Mouse (Mus musculus) heart, postnatal 0 days (tissue): ENCODE results near the gene Taf1b. TPM values are rescaled to one million over a fixed set of nuclear protein-coding genes. Genes with fewer than 3 reads are reported as not detected.
"Not testable (repeated sequence)": the region's sequence is repeated elsewhere in the genome, so short reads cannot be mapped to it uniquely, and the experiment has no call there.

ENCODE experiments used
- ATAC-seq: fragments of 200-750 bp; cut with Nextera tagmentation; 2 replicates; pipeline ENCODE4 v1.8.0; 2017; ENCODE audit warnings: low read depth, moderate number of reproducible peaks, moderate library complexity; ENCODE audit not compliant: insufficient read depth
- DNase-seq: peaks from one replicate; pipeline ENCODE4 v3.0.0-alpha.2; 2016; ENCODE audit warnings: low spot score
- H3K27ac ChIP-seq: fragments of 300-500 bp; sonication (generic); 2 replicates; pipeline ENCODE4 v1.5.1; 2014; ENCODE audit warnings: low read depth, mild to moderate bottlenecking
- H3K27me3 ChIP-seq: fragments of 300-500 bp; sonication (generic); 2 replicates; pipeline ENCODE4 v1.6.1; 2014; ENCODE audit warnings: low read length, mixed read lengths; ENCODE audit not compliant: control insufficient read depth, insufficient read depth
- H3K36me3 ChIP-seq: fragments of 300-500 bp; sonication (generic); replicated peaks from 2 replicates; pipeline ENCODE4 v1.6.1; 2014; ENCODE audit warnings: low read length, mixed read lengths; ENCODE audit not compliant: control insufficient read depth, insufficient read depth
- H3K4me1 ChIP-seq: fragments of 300-500 bp; sonication (generic); 2 replicates; pipeline ENCODE4 v1.6.1; 2014; ENCODE audit warnings: antibody characterized with exemption; ENCODE audit not compliant: control insufficient read depth, insufficient read depth
- H3K4me2 ChIP-seq: fragments of 300-500 bp; sonication (generic); 2 replicates; pipeline ENCODE4 v1.6.1; 2014; ENCODE audit warnings: low read depth, mild to moderate bottlenecking, low read length, moderate library complexity
- H3K4me3 ChIP-seq: fragments of 300-500 bp; sonication (generic); 2 replicates; pipeline ENCODE4 v1.5.1; 2014; ENCODE audit warnings: low read depth, low read length
- H3K9ac ChIP-seq: fragments of 300-500 bp; sonication (generic); replicated peaks from 2 replicates; pipeline ENCODE4 v1.6.1; 2014; ENCODE audit warnings: low read depth, low read length, mixed read lengths
- H3K9me3 ChIP-seq: fragments of 300-500 bp; sonication (generic); replicated peaks from 2 replicates; pipeline ENCODE4 v1.6.1; 2016; ENCODE audit warnings: low read length; ENCODE audit not compliant: control insufficient read depth
- CTCF ChIP-seq: IDR thresholded peaks from 2 replicates; pipeline ENCODE4 v1.5.1; 2016; ENCODE audit warnings: antibody characterized with exemption, control low read depth, low read depth
- EP300 ChIP-seq: IDR thresholded peaks from 2 replicates; pipeline ENCODE4 v1.6.1; 2016; ENCODE audit warnings: antibody characterized with exemption, low read depth
- WGBS: fragments of 180-500 bp; shearing (Covaris S2); extraction: QIAGEN DNeasy Blood & Tissue Kit; methylation state at CpG from one replicate; pipeline ENCODE4 v1.1.7; 2014; 5-methylcytosine and 5-hydroxymethylcytosine counted together
- polyA plus RNA-seq: library from polyadenylated mRNA; unstranded; fragments of >200 nt; fragmentation: Nextera tagmentation; extraction: Ambion mirVana; gene quantifications from 2 replicates; pipeline ENCODE4 v1.2.1, GENCODE M21; 2015
- total RNA-seq: library from RNA; depleted of rRNA; stranded (reverse); fragments of >200 nt; gene quantifications from 2 replicates; pipeline ENCODE4 v1.2.3, GENCODE M21; 2014; ENCODE audit warnings: low replicate concordance

Gene Taf1b
- total and polyA plus RNA-seq, 2 experiments from 2014 or later: 5.6 to 15.8 TPM

- TF ChIP-seq EP300: no peak
- TF ChIP-seq CTCF: no peak
- no peak for DNase-seq
- no peak overlapping the region for H3K4me2 ChIP-seq
Measured at GRCm38 (mm10) chr12:24473221-24473620, 24.9 kb upstream of the Taf1b start.

GRCm38 (mm10) chr12:24484930-24485329, 13.2 kb upstream of the Taf1b start:
- no peak for DNase-seq
- H3K27me3 ChIP-seq: no peaks in the 10 kb centered on the region
- TF ChIP-seq EP300: no peak
- no peak for TF ChIP-seq CTCF
- no peaks in the 10 kb centered on the region for H3K36me3 ChIP-seq
- no peak overlapping the region for H3K27ac ChIP-seq
- no peak overlapping the region for H3K4me2 ChIP-seq
- no peak for ATAC-seq
- H3K9ac ChIP-seq: no peak overlapping the region
- no peak overlapping the region for H3K4me3 ChIP-seq
- 90% methylated on average over 4 of the region's 4 CpGs for WGBS
- no peaks in the 10 kb centered on the region for H3K9me3 ChIP-seq
- 0 out of 2 replicates have a peak, but pooled peaks cover 4% of the 10 kb centered on the region for H3K4me1 ChIP-seq

More at GRCm38 (mm10) chr12:24473221-24473620, 24.9 kb upstream of the Taf1b start:
- Histone ChIP-seq H3K27ac (no peak overlapping the region), H3K9me3 (no peaks in the 10 kb centered on the region), H3K4me1 (no peaks in the 10 kb centered on the region), H3K4me3 (no peak overlapping the region), H3K9ac (no peak overlapping the region), H3K27me3 (no peaks in the 10 kb centered on the region), H3K36me3 (no peaks in the 10 kb centered on the region)
- WGBS: 64% methylated on average over 3 of the region's 3 CpGs
- no peak for ATAC-seq

GRCm38 (mm10) chr12:24486882-24487281, 11.3 kb upstream of the Taf1b start:
- no peak for TF ChIP-seq EP300
- TF ChIP-seq CTCF: no peak
- no peak overlapping the region for H3K27ac ChIP-seq
- WGBS: 59% methylated on average over 1 of the region's 1 CpGs

GRCm38 (mm10) chr12:24492507-24492906, 5.7 kb upstream of the Taf1b start:
- not testable (repeated sequence) for ATAC-seq, DNase-seq
- 87% methylated on average over 3 of the region's 3 CpGs for WGBS

More at GRCm38 (mm10) chr12:24486882-24487281, 11.3 kb upstream of the Taf1b start:
- no peak overlapping the region for H3K9ac ChIP-seq
- no peak for DNase-seq
- H3K9me3 ChIP-seq: no peaks in the 10 kb centered on the region
- H3K4me3 ChIP-seq: no peak overlapping the region
- H3K4me2 ChIP-seq: no peak overlapping the region
- ATAC-seq: no peak
- H3K27me3 ChIP-seq: no peaks in the 10 kb centered on the region
- H3K4me1 ChIP-seq: 0 out of 2 replicates have a peak, but pooled peaks cover 4% of the 10 kb centered on the region
- H3K36me3 ChIP-seq: no peaks in the 10 kb centered on the region

GRCm38 (mm10) chr12:24493011-24493410, 5.1 kb upstream of the Taf1b start:
- DNase-seq (no peak), ATAC-seq (no peak)
- Histone ChIP-seq H3K9ac (0 out of 2 replicates have a peak overlapping the region, but pooled peaks have one; percentile 5), H3K9me3 (no peaks in the 10 kb centered on the region), H3K36me3 (no peaks in the 10 kb centered on the region), H3K4me1 (peaks cover 1% of the 10 kb centered on the region; the same call in 1 of the 2 replicates), H3K4me2 (peak overlapping the region; percentile 45), H3K27me3 (no peaks in the 10 kb centered on the region), H3K4me3 (peak overlapping the region; percentile 28), H3K27ac (no peak overlapping the region)
- TF ChIP-seq EP300 (no peak), CTCF (no peak)
- whole genome bisulfite sequencing: 50% methylated on average over 9 of the region's 9 CpGs

More at GRCm38 (mm10) chr12:24492507-24492906, 5.7 kb upstream of the Taf1b start:
- H3K4me1 ChIP-seq, H3K36me3 ChIP-seq, H3K9ac ChIP-seq, H3K27me3 ChIP-seq, H3K9me3 ChIP-seq, H3K4me2 ChIP-seq, H3K4me3 ChIP-seq, H3K27ac ChIP-seq: not testable (repeated sequence)

- Histone ChIP-seq H3K4me3 (peak overlapping the region; percentile 28), H3K4me1 (peaks cover 4% of the 10 kb centered on the region; the same call in 1 of the 2 replicates), H3K27ac (no peak overlapping the region), H3K9me3 (no peaks in the 10 kb centered on the region), H3K4me2 (peak overlapping the region; percentile 45), H3K9ac (0 out of 2 replicates have a peak overlapping the region, but pooled peaks have one; percentile 5), H3K27me3 (no peaks in the 10 kb centered on the region), H3K36me3 (no peaks in the 10 kb centered on the region)
- ATAC-seq: no peak
- 57% methylated on average over 30 of the region's 30 CpGs for WGBS
- TF ChIP-seq CTCF: no peak
- no peak for TF ChIP-seq EP300
- no peak for DNase-seq
Measured at GRCm38 (mm10) chr12:24493412-24493811, 4.7 kb upstream of the Taf1b start.

- not testable (repeated sequence) for H3K4me2 ChIP-seq, H3K36me3 ChIP-seq, DNase-seq, H3K4me3 ChIP-seq, H3K9me3 ChIP-seq, H3K27ac ChIP-seq, H3K27me3 ChIP-seq, ATAC-seq, H3K4me1 ChIP-seq, H3K9ac ChIP-seq
- whole genome bisulfite sequencing: 75% methylated on average over 2 of the region's 3 CpGs
Measured at GRCm38 (mm10) chr12:24494791-24495190, 3.4 kb upstream of the Taf1b start.

GRCm38 (mm10) chr12:24498841-24499485, 804 bp downstream of the Taf1b start:
- peak overlapping the region; percentile 65 for H3K4me2 ChIP-seq
- WGBS: under 1% methylated on average over 9 of the region's 9 CpGs
- not testable (repeated sequence) for H3K9me3 ChIP-seq

More at GRCm38 (mm10) chr12:24498841-24499485, 804 bp downstream of the Taf1b start:
- Histone ChIP-seq H3K4me3 (peak overlapping the region; percentile 83), H3K27ac (peak overlapping the region; percentile 63), H3K9ac (peak overlapping the region; percentile 66)
- not testable (repeated sequence) for H3K27me3 ChIP-seq, H3K36me3 ChIP-seq, H3K4me1 ChIP-seq, DNase-seq
- ATAC-seq: peak; percentile 53
